Mouse (Mus musculus): ENCODE measurements around the gene Plcd1. TPM values are rescaled to one million over a fixed set of nuclear protein-coding genes. Genes with fewer than 3 reads are reported as not detected.

The Plcd1 gene
- total and polyA plus RNA-seq, 3 experiments: 0.36 TPM; not detected in 2

GRCm38 (mm10) chr9:119094462-119095109 is 1.3 kb upstream of the Plcd1 start (continued):
- TF ChIP-seq GATA1 (IDR thresholded peaks at IDR 0.05; ENCODE audit: low read depth, low read length): no peak
- TF ChIP-seq CHD1 (IDR thresholded peaks at IDR 0.05; ENCODE audit: low read depth, low read length): no peak
- no peak for TF ChIP-seq SMC3 (IDR thresholded peaks at IDR 0.05; ENCODE audit: low read depth, low read length)
- no peak for TF ChIP-seq TAL1 (IDR thresholded peaks at IDR 0.05; ENCODE audit: low read length)

GRCm38 (mm10) chr9:119092473-119093418 is 556 bp downstream of the Plcd1 start:
- Histone ChIP-seq H3K4me3 (ENCODE audit: control insufficient read depth in 1 of 2, insufficient read depth in 1 of 2, low read depth in 2 of 2, low read length in 2 of 2) (no peak overlapping the region), H3K27me3 (ENCODE audit: control insufficient read depth in 1 of 2, insufficient read depth in 2 of 2, low read length in 2 of 2) (peaks cover 2% of the 10 kb centered on the region in 2 experiments; a peak in 2 of 4 replicates), H3K9me3 (replicated peaks; ENCODE audit: insufficient read depth, low read length) (no peaks in the 10 kb centered on the region), H3K9ac (ENCODE audit: control insufficient read depth, low read depth, low read length, poor library complexity, severe bottlenecking) (no peak overlapping the region), H3K36me3 (ENCODE audit: control insufficient read depth in 1 of 2, insufficient read depth in 2 of 2, low read length in 2 of 2) (no peaks in the 10 kb centered on the region), H3K27ac (ENCODE audit: control insufficient read depth, low read depth, low read length) (no peak overlapping the region), H3K4me1 (ENCODE audit: control insufficient read depth in 1 of 2, insufficient read depth in 2 of 2, low read length in 2 of 2) (0 out of 4 replicates have a peak, but pooled peaks cover 0 to 3% of the 10 kb centered on the region in 2 experiments), H3K79me2 (ENCODE audit: control insufficient read depth, insufficient read depth, low read length, poor library complexity) (no peaks in the 10 kb centered on the region)
- no peak for TF ChIP-seq MAZ (IDR thresholded peaks at IDR 0.05; ENCODE audit: low read depth, low read length)
- no peak for TF ChIP-seq POLR2AphosphoS5 (IDR thresholded peaks at IDR 0.05; ENCODE audit: borderline replicate concordance, low read depth, low read length)
- TF ChIP-seq SIN3A (IDR thresholded peaks at IDR 0.05; ENCODE audit: low read length): no peak
- no peak for TF ChIP-seq MYC (IDR thresholded peaks at IDR 0.05; ENCODE audit: low read depth, low read length)
- no peak for TF ChIP-seq CHD1 (IDR thresholded peaks at IDR 0.05; ENCODE audit: low read depth, low read length)
- no peak for TF ChIP-seq RAD21 (IDR thresholded peaks at IDR 0.05; ENCODE audit: low read depth, low read length)
- TF ChIP-seq MXI1 (IDR thresholded peaks at IDR 0.05; ENCODE audit: low read depth, low read length): no peak
- TF ChIP-seq MEF2A (IDR thresholded peaks at IDR 0.05; ENCODE audit: extremely low read depth, insufficient replicate concordance, low read depth, low read length, poor library complexity, severe bottlenecking): no peak
- TF ChIP-seq USF2 (IDR thresholded peaks at IDR 0.05; ENCODE audit: borderline replicate concordance in 1 of 2, insufficient read depth in 1 of 2, low read depth in 1 of 2, low read length in 2 of 2): no peak
- TF ChIP-seq CHD2 (IDR thresholded peaks at IDR 0.05; ENCODE audit: low read length): no peak
- DNase-seq (ENCODE audit: low read depth, low spot score): no peak

All from MEL (cell line).